Comparison of ENCODE assay signal across 17 mouse cellular contexts in the genomic region with DNA sequence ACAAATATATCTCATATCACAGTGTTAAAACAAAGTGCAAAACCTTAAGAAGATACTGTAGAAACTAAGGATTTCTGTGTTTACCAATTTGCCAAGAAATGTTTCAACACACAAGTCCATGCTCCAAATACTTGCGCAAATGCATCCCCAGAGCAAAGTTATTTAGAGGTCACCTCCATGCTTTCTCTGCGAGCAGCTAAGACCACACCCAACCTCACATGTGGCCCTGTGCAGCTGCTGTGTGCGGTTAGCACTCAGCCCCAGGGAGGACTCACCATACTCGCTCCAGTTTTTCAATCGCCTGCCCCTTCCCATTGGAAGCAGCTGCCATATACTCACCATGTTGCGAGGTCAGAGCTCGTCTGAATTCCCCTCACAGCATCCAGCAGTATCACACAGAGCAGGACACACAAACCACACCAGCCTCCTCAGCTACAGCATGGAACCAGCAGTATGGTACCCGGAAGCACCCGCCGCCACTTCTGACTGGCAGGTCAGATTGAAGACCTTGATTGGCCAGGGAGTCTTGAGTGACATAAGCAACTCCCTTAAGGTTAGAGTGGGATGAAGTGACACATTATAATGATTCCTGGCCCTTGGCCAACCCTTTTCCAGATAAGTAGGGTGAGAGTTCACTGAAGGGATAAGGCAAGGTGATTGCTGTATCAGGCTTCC. TPM values are rescaled to one million over a fixed set of nuclear protein-coding genes. Genes with fewer than 3 reads are reported as not detected.
A peak's percentile ranks its signal among the peaks of the same experiment; 100 is the strongest.
DNase-seq lines count a peak whose midpoint lies in the region; TF ChIP-seq lines count a peak whose summit lies in the region.
"Had no signal": no experiment of that assay in that cellular context is flagged by ENCODE, and none has a peak within 500 bp of the region (broad histone marks: within the 10 kb centered on the region; RNA-seq: fewer than 3 reads in every experiment).

No protein-coding gene starts in this region.

- peak; percentile 14 for DNase-seq in testis, postnatal 14 days (ENCODE audit: low spot score)
- DNase-seq in testis, postnatal 10 days (ENCODE audit: low spot score) = no peak
- DNase-seq in ES-E14 (ENCODE audit: low read depth, low spot score) (peak; percentile 63), ZHBTc4 (ENCODE audit: low read depth, low spot score) (peak; percentile 91)
- DNase-seq in heart, postnatal 25 days (ENCODE audit: low spot score) = no peak
- no peak for DNase-seq in cerebellum, postnatal 36 days
- DNase-seq: adrenal gland, postnatal 14 days; cerebellum, adult 18-20 months; cerebellum, adult 9-11 months; gastrocnemius, postnatal 36 days; heart, adult 11 months; heart, postnatal 4 days had no signal

- H3K4me3 ChIP-seq in ES-E14 (ENCODE audit: insufficient read depth in 1 of 2, low read depth in 1 of 2, low read length in 2 of 2, poor library complexity in 1 of 2, severe bottlenecking in 1 of 2) = peak overlapping the region; percentile 59 to 84
- H3K4me3 ChIP-seq: embryonic facial prominence, embryonic 12.5 days; forebrain, embryonic 15.5 days; heart, embryonic 13.5 days; hindbrain, embryonic 12.5 days had no signal

- in situ Hi-C loops in ES-E14 (cut with MboI; ENCODE audit: low sequenced_read_pairs in 2 of 2, unreplicated experiment in 2 of 2) = no loop called here

- no peaks in the 10 kb centered on the region for H3K9me3 ChIP-seq in ES-E14 (ENCODE audit: control insufficient read depth, insufficient read depth, low read depth, low read length)

- H3K27ac ChIP-seq in ES-E14 (ENCODE audit: insufficient read depth, low read depth, low read length, poor library complexity, severe bottlenecking) = peak overlapping the region; percentile 65
- H3K27ac ChIP-seq: embryonic facial prominence, embryonic 12.5 days; forebrain, embryonic 15.5 days; heart, embryonic 13.5 days; hindbrain, embryonic 12.5 days had no signal

- no peaks in the 10 kb centered on the region for H3K4me1 ChIP-seq in ES-E14 (ENCODE audit: control insufficient read depth in 2 of 2, insufficient read depth in 2 of 2, low read length in 2 of 2, poor library complexity in 1 of 2)
- H3K4me1 ChIP-seq: embryonic facial prominence, embryonic 12.5 days; forebrain, embryonic 15.5 days; heart, embryonic 13.5 days; hindbrain, embryonic 12.5 days had no signal

- H3K9ac ChIP-seq in ES-E14 (ENCODE audit: insufficient read depth, low read depth, low read length, poor library complexity, severe bottlenecking) = peak overlapping the region; percentile 82
- H3K9ac ChIP-seq: embryonic facial prominence, embryonic 12.5 days; forebrain, embryonic 15.5 days; heart, embryonic 13.5 days; hindbrain, embryonic 12.5 days had no signal

- intact Hi-C loops in heart, postnatal 25 days (cut with DNase I) = no loop called here

- peaks cover 2% of the 10 kb centered on the region; the same call in 1 of the 2 replicates for H3K36me3 ChIP-seq in ES-E14 (ENCODE audit: control insufficient read depth, insufficient read depth, low read length, poor library complexity, severe bottlenecking)
- H3K36me3 ChIP-seq: embryonic facial prominence, embryonic 12.5 days; forebrain, embryonic 15.5 days; heart, embryonic 13.5 days; hindbrain, embryonic 12.5 days had no signal

TF ChIP-seq in ES-E14, 5 proteins besides CTCF, POLR2A, EP300 and RAD21:
- TF ChIP-seq ZC3H11A (IDR thresholded peaks at IDR 0.05; ENCODE audit: borderline replicate concordance, low read depth, low read length) (no peak), CHD2 (IDR thresholded peaks at IDR 0.05; ENCODE audit: low read depth, low read length) (0 out of 2 replicates have a peak, but pooled peaks have one; percentile 36)
TF ChIP-seq in ES-E14: peak in this region for 1.

RNA-seq across cellular contexts. Expression of a gene that starts 11.9 kb away (rescaled TPM):
- 45.3 and 50.6 TPM in 2 replicates for total RNA-seq in ES-E14 (2012; rRNA removed)
- not detected for total RNA-seq in heart, postnatal 25 days (2021)
- total RNA-seq: gastrocnemius, adult 8-10 months; gastrocnemius, postnatal 36 days; heart, postnatal 4 days had no signal

RNA-seq across cellular contexts. Expression of a gene that starts 46.1 kb away (rescaled TPM):
- 21.2 and 22.9 TPM in 2 replicates for total RNA-seq in ES-E14 (2012; rRNA removed)
- total RNA-seq in heart, postnatal 25 days (2021) = 1 to 10 TPM; 4.0 to 5.4 TPM

RNA-seq across cellular contexts. Expression of a gene that starts 54.7 kb away (rescaled TPM):
- 0.05 TPM in 1 of 2 replicates, not detected in the other for total RNA-seq in ES-E14 (2012; rRNA removed)
- total RNA-seq in heart, postnatal 25 days (2021) = not detected
- total RNA-seq: adrenal gland, postnatal 14 days; gastrocnemius, adult 8-10 months; gastrocnemius, postnatal 36 days; heart, postnatal 4 days had no signal

Comparison
In these comparisons a context has a peak if more than half of its experiments do, and no peak if none do; other contexts are left out.
1. DNase-seq: peak in testis, postnatal 14 days (single experiment), ES-E14 (single experiment) and ZHBTc4 (single experiment); none in testis, postnatal 10 days (single experiment), heart, postnatal 25 days (single experiment) and cerebellum, postnatal 36 days (0 of 2).
2. RNA of a gene that starts 11.9 kb away (total RNA-seq): 45.3 to 50.6 TPM in ES-E14; not detected in heart, postnatal 25 days; every median in the first group is over 10 times any median in the second.